Mouse (Mus musculus) liver, embryonic 14.5 days (tissue): Measurements from ENCODE around the gene Itga11. TPM values are rescaled to one million over a fixed set of nuclear protein-coding genes. Genes with fewer than 3 reads are reported as not detected.
"Not testable (repeated sequence)": the region's sequence is repeated elsewhere in the genome, so short reads cannot be mapped to it uniquely, and the experiment has no call there.

Source experiments
- ATAC-seq: fragments of 200-750 bp; cut with Nextera tagmentation; 2 replicates; pipeline ENCODE4 v1.8.0; 2017; ENCODE audit warnings: moderate number of reproducible peaks, mild to moderate bottlenecking, moderate library complexity; ENCODE audit not compliant: insufficient read depth
- DNase-seq, 3 experiments: peaks; one replicate each; pipeline ENCODE4 v3.0.0-alpha.2; 2012 to 2013; ENCODE audit warnings: low read depth in 3 of 3, low spot score in 3 of 3
- H3K27ac ChIP-seq: fragments of 300-500 bp; sonication (generic); 2 replicates; pipeline ENCODE4 v1.5.1; 2014; ENCODE audit warnings: moderate library complexity, mild to moderate bottlenecking, control low read depth, inconsistent platforms
- H3K27me3 ChIP-seq: fragments of 300-500 bp; sonication (generic); 2 replicates; pipeline ENCODE4 v1.6.1; 2014; ENCODE audit warnings: mild to moderate bottlenecking, low read length, moderate library complexity; ENCODE audit not compliant: control insufficient read depth, insufficient read depth
- H3K36me3 ChIP-seq: fragments of 300-500 bp; sonication (generic); replicated peaks from 2 replicates; pipeline ENCODE4 v1.6.1; 2014; ENCODE audit warnings: low read depth; ENCODE audit not compliant: control insufficient read depth, insufficient read depth
- H3K4me1 ChIP-seq, 2 experiments: fragments of 200-500 bp in 1 of 2; fragments of 300-500 bp in 1 of 2; sonication (generic) in 1 of 2; replicated peaks; 2 replicates each; pipeline ENCODE4 v1.6.1; 2012 to 2014; ENCODE audit warnings: antibody characterized with exemption in 1 of 2, inconsistent platforms in 1 of 2, low read length in 1 of 2; ENCODE audit not compliant: control insufficient read depth in 2 of 2, insufficient read depth in 2 of 2
- H3K4me2 ChIP-seq: fragments of 300-500 bp; sonication (generic); 2 replicates; pipeline ENCODE4 v1.6.1; 2014; ENCODE audit warnings: low read depth, mild to moderate bottlenecking, control low read depth, moderate library complexity
- H3K4me3 ChIP-seq, 2 experiments: fragments of 200-500 bp in 1 of 2; fragments of 300-500 bp in 1 of 2; sonication (generic) in 1 of 2; 2 replicates each; pipeline ENCODE4 v1.5.1; 2012 to 2014; ENCODE audit warnings: low read depth in 2 of 2, low read length in 2 of 2, mild to moderate bottlenecking in 2 of 2, control low read depth in 1 of 2, inconsistent platforms in 1 of 2, moderate library complexity in 1 of 2; ENCODE audit not compliant: insufficient read depth in 1 of 2
- H3K9ac ChIP-seq: fragments of 300-500 bp; sonication (generic); replicated peaks from 2 replicates; pipeline ENCODE4 v1.6.1; 2014; ENCODE audit warnings: mild to moderate bottlenecking, control low read depth, moderate library complexity
- H3K9me3 ChIP-seq: fragments of 300-500 bp; sonication (generic); 2 replicates; pipeline ENCODE4 v1.6.1; 2016; ENCODE audit warnings: low read length, mixed read lengths; ENCODE audit not compliant: control insufficient read depth
- CTCF ChIP-seq: IDR thresholded peaks from 2 replicates; pipeline ENCODE4 v1.5.1; 2016; ENCODE audit warnings: antibody characterized with exemption, low read depth, control low read depth
- EP300 ChIP-seq: IDR thresholded peaks from 2 replicates; pipeline ENCODE4 v1.6.1; 2016; ENCODE audit warnings: antibody characterized with exemption, low read depth
- WGBS: fragments of 180-500 bp; shearing (Covaris S2); extraction: QIAGEN DNeasy Blood & Tissue Kit; methylation state at CpG from one replicate; pipeline ENCODE4 v1.1.7; 2014; ENCODE audit not compliant: insufficient replicate concordance; 5-methylcytosine and 5-hydroxymethylcytosine counted together
- polyA plus RNA-seq, 2 experiments: library from polyadenylated mRNA; depleted of rRNA in 1 of 2; stranded (reverse) in 1 of 2; unstranded in 1 of 2; fragments of >200 nt; fragmentation: Nextera tagmentation in 1 of 2; extraction: Ambion mirVana in 1 of 2; gene quantifications; 2 replicates each; pipeline versions ENCODE4 v1.2.1 to v1.2.3; 2012 to 2014

The Itga11 gene
- polyA plus RNA-seq, 2 experiments, result 0.07 to 0.08 TPM

DNA sequence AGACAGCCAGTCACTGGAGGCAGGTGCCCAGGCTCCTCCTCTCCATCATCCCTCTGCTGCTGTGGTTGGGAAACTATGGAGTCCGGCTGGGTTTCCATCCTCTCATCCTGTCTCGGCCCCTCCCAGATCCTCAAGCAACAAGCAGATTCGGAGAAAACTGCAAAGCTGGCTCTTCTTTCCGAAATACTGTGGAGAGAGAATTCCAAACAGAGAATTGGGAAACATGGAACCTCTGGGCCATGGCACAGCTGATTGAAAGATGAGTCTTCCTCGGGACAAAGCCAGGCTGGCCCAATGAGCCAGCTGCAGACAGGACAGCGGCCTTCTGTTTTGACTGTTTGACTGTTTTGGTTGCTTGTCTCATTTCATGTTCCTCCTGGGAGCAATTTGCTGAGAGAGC lies 23.3 kb upstream of the Itga11 start:
- no peak for ATAC-seq
- DNase-seq, result no peak
- H3K4me2 ChIP-seq, result no peak overlapping the region
- H3K9ac ChIP-seq, result no peak overlapping the region
- no peaks in the 10 kb centered on the region for H3K9me3 ChIP-seq
- no peaks in the 10 kb centered on the region for H3K4me1 ChIP-seq
- H3K36me3 ChIP-seq, result no peaks in the 10 kb centered on the region
- WGBS, result 45% methylated on average over 6 of the region's 6 CpGs
- no peaks in the 10 kb centered on the region for H3K27me3 ChIP-seq
- no peak overlapping the region for H3K27ac ChIP-seq
- TF ChIP-seq CTCF, result no peak
- no peak for TF ChIP-seq EP300
- no peak overlapping the region for H3K4me3 ChIP-seq

DNA sequence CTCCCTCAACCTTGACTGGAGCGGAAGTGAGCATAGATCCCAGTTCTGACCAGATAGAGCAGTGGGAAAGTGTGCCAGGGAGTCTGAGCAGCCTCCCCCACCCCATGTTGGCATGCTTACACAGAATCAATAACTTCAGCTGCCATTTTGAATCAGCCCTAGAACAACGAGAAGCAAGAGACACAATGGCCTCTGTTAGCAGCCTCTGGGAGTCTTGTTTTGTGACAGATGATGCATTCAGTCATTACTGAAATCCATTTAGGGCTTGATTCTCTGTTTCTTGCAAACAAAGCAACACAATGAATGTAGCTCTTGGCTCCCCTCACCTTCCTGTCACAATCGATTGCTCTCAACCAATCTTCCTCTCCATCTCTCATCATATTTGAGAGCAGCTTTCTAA lies 19.6 kb upstream of the Itga11 start:
- WGBS, result 59% methylated on average over 3 of the region's 3 CpGs
- no peaks in the 10 kb centered on the region for H3K4me1 ChIP-seq
- H3K27ac ChIP-seq, result no peak overlapping the region
- H3K9ac ChIP-seq, result no peak overlapping the region
- DNase-seq, result no peak
- H3K9me3 ChIP-seq, result no peaks in the 10 kb centered on the region
- H3K4me2 ChIP-seq, result no peak overlapping the region
- no peak for ATAC-seq
- TF ChIP-seq EP300 (no peak), CTCF (no peak)
- no peaks in the 10 kb centered on the region for H3K36me3 ChIP-seq
- H3K27me3 ChIP-seq, result no peaks in the 10 kb centered on the region
- no peak overlapping the region for H3K4me3 ChIP-seq

DNA sequence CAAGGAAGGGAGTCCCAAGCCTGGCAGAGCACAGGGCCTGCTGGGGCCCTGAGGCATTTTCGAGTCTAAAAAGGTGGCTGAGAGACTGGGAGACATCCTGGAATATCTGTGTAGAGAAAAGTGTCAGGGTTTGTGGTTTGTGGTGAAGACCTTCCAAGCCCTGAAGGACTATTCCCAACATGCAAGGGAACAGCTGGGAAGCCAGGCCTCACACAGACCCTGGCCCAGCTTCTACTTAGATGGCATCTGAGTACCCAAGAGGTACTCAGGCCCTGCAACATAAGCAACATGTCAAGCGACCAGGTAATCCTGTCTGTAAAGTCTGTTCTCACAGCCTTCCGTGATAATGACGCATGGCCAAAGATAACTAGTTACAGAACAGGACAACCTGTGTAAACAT lies 18.6 kb upstream of the Itga11 start:
- Histone ChIP-seq H3K27ac (no peak overlapping the region), H3K27me3 (no peaks in the 10 kb centered on the region), H3K36me3 (no peaks in the 10 kb centered on the region), H3K4me3 (no peak overlapping the region), H3K9ac (no peak overlapping the region), H3K4me1 (no peaks in the 10 kb centered on the region), H3K4me2 (no peak overlapping the region), H3K9me3 (no peaks in the 10 kb centered on the region)
- WGBS, result 57% methylated on average over 4 of the region's 4 CpGs
- ATAC-seq (no peak), DNase-seq (no peak)
- no peak for TF ChIP-seq EP300
- TF ChIP-seq CTCF, result no peak

DNA sequence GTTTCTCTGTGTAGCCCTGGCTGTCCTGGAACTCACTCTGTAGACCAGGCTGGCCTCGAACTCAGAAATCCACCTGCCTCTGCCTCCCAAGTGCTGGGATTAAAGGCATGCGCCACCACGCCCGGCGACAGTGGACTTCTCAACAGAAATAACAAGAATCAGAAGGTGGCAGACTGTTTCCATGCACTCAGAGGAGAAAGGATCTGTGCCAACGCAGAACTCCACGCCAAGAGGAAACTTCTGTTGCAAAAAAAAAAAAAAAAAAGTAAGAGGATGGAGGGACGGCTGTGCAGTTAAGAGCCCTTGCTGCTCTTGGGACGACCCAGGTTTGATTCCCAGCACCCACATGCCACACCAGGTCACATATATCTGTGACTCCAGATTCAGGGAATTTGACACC lies 16.7 kb upstream of the Itga11 start:
- not testable (repeated sequence) for H3K27me3 ChIP-seq, H3K9ac ChIP-seq, H3K36me3 ChIP-seq, H3K4me1 ChIP-seq, H3K27ac ChIP-seq, H3K4me2 ChIP-seq, H3K9me3 ChIP-seq, ATAC-seq, H3K4me3 ChIP-seq, DNase-seq
- whole genome bisulfite sequencing, result 77% methylated on average over 8 of the region's 9 CpGs

DNA sequence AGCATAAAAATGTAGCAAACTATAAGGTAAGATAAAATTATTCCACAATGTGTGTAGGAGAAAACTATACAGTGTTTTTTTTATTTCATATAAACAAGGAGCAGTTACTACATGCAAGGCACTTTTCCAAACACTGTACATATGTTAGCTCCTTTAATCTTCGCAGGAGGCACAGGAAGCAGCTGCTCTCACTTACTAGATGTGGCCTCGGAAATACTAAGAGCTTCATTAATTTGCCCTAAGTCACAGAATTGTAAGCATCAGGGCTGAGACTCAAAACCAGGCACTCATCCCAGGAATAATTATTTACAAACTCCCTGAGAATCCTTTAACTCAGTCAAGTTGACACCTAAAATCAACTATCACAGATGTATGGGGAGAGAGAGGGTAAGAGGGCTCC lies 14.2 kb upstream of the Itga11 start:
- DNase-seq (no peak), ATAC-seq (no peak)
- Histone ChIP-seq H3K9me3 (no peaks in the 10 kb centered on the region), H3K9ac (no peak overlapping the region), H3K36me3 (no peaks in the 10 kb centered on the region), H3K27ac (no peak overlapping the region), H3K27me3 (no peaks in the 10 kb centered on the region), H3K4me2 (no peak overlapping the region), H3K4me3 (no peak overlapping the region), H3K4me1 (no peaks in the 10 kb centered on the region)
- no peak for TF ChIP-seq EP300
- TF ChIP-seq CTCF, result no peak
- WGBS, result 53% methylated on average over 2 of the region's 2 CpGs
